In the genomic region with DNA sequence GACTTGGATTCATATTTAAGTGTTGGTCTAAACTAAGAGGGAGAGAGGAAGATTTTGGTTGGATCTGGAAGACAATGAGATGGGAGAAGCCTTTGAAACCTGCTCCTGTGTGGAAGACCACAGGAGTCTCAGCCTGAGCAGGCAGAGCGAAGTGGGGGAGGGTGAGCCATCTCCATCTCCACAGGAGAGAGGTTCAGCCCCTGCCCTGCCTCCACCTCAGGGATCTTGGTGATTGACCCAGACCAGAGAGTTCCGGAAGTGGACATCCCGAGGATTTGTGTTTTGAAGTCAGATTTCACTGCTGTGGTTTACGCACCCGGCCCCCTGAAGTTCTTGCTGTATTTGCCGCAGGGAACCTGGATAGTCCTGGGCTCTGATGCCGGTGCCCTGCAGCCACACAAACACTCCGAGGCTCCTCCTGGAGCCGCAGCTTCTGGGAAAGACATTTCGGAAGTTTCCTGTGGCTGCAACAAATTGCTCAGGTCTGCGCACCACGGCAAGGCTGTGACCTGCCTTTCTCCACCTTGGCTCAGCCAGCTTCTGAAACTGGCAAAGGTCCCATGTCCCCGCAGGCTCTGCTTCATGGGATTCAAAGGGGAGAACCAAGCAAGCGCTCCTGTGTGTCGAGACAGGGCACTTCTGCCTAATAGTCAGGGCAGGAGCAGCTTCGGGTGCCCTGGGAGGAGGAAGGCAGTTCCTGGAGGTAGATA, we compare ENCODE assay signal across 8 mouse cellular contexts.
DNase-seq lines count a peak whose midpoint lies in the region; ATAC-seq and TF ChIP-seq lines count a peak whose summit lies in the region.

No protein-coding gene starts in this region.

- intact Hi-C loops in left cerebral cortex, postnatal 4 days (cut with DNase I): no loop called here

- no peak for TF ChIP-seq POLR2A in thymus, adult 2 months (IDR thresholded peaks at IDR 0.05; ENCODE audit: control insufficient read depth, extremely low read depth, insufficient read depth, low read length, poor library complexity)

- peaks cover 15% of the 10 kb centered on the region for H3K4me1 ChIP-seq in embryonic facial prominence, embryonic 14.5 days (ENCODE audit: control insufficient read depth, insufficient read depth, low read length)
- peaks cover 20% of the 10 kb centered on the region for H3K4me1 ChIP-seq in hindbrain, embryonic 15.5 days (replicated peaks)
- no peaks in the 10 kb centered on the region for H3K4me1 ChIP-seq in liver, embryonic 12.5 days
- H3K4me1 ChIP-seq in thymus, adult 2 months (replicated peaks; ENCODE audit: control insufficient read depth, insufficient read depth, low read length): no peaks in the 10 kb centered on the region

- peak overlapping the region; percentile 50 for H3K4me2 ChIP-seq in embryonic facial prominence, embryonic 14.5 days (ENCODE audit: low read depth, low read length)
- peak overlapping the region; percentile 40 for H3K4me2 ChIP-seq in hindbrain, embryonic 15.5 days
- H3K4me2 ChIP-seq in liver, embryonic 12.5 days: peak overlapping the region; percentile 31

- no peak overlapping the region for H3K27ac ChIP-seq in embryonic facial prominence, embryonic 14.5 days (replicated peaks; ENCODE audit: low read depth, low read length)
- no peak overlapping the region for H3K27ac ChIP-seq in hindbrain, embryonic 15.5 days (replicated peaks)
- no peak overlapping the region for H3K27ac ChIP-seq in liver, embryonic 12.5 days
- H3K27ac ChIP-seq in thymus, adult 2 months (ENCODE audit: control insufficient read depth, insufficient read depth, low read length): no peak overlapping the region

- ATAC-seq in embryonic facial prominence, embryonic 14.5 days (ENCODE audit: low read depth): no peak
- no peak; the same call in 1 of the 2 replicates for ATAC-seq in hindbrain, embryonic 15.5 days (ENCODE audit: low FRiP score, low read depth)
- ATAC-seq in liver, embryonic 12.5 days: no peak
- ATAC-seq in CD4-positive, CD25-positive, alpha-beta regulatory T cell, adult 4 months: no peak

- H3K27me3 ChIP-seq in embryonic facial prominence, embryonic 14.5 days (replicated peaks; ENCODE audit: control insufficient read depth, insufficient read depth, low read length): peaks cover 17% of the 10 kb centered on the region; the same call in 1 of the 2 replicates
- no peaks in the 10 kb centered on the region for H3K27me3 ChIP-seq in hindbrain, embryonic 15.5 days
- peaks cover 28% of the 10 kb centered on the region for H3K27me3 ChIP-seq in liver, embryonic 12.5 days (replicated peaks)
- no peaks in the 10 kb centered on the region for H3K27me3 ChIP-seq in thymus, adult 2 months (ENCODE audit: control insufficient read depth, insufficient read depth, low read length)

- TF ChIP-seq CTCF in thymus, adult 2 months (IDR thresholded peaks at IDR 0.05; ENCODE audit: borderline replicate concordance, control insufficient read depth, extremely low read depth, insufficient read depth, low read length, poor library complexity): no peak

- H3K9ac ChIP-seq in embryonic facial prominence, embryonic 14.5 days (ENCODE audit: low read depth, low read length): peak overlapping the region; percentile 22; the same call in 1 of the 2 replicates
- no peak overlapping the region for H3K9ac ChIP-seq in hindbrain, embryonic 15.5 days
- H3K9ac ChIP-seq in liver, embryonic 12.5 days: no peak overlapping the region

- 10% methylated on average over 16 of the region's 16 CpGs for WGBS in embryonic facial prominence, embryonic 14.5 days
- 12% methylated on average over 16 of the region's 16 CpGs for whole genome bisulfite sequencing in hindbrain, embryonic 15.5 days
- 2% methylated on average over 16 of the region's 16 CpGs for WGBS in liver, embryonic 12.5 days (ENCODE audit: insufficient replicate concordance)
- 15% methylated on average over 16 of the region's 16 CpGs for WGBS in thymus, adult 2 months

- H3K36me3 ChIP-seq in embryonic facial prominence, embryonic 14.5 days (ENCODE audit: control insufficient read depth, insufficient read depth, low read length): no peaks in the 10 kb centered on the region
- H3K36me3 ChIP-seq in hindbrain, embryonic 15.5 days: no peaks in the 10 kb centered on the region
- H3K36me3 ChIP-seq in liver, embryonic 12.5 days: no peaks in the 10 kb centered on the region
- no peaks in the 10 kb centered on the region for H3K36me3 ChIP-seq in thymus, adult 2 months (ENCODE audit: control insufficient read depth, insufficient read depth, low read length)

- peak; percentile 45 for DNase-seq in left cerebral cortex, postnatal 4 days
- DNase-seq in left cerebral cortex, adult 8-10 months (ENCODE audit: low spot score in 2 of 2): no peak
- no peak for DNase-seq in embryonic facial prominence, embryonic 14.5 days (ENCODE audit: low spot score)
- no peak for DNase-seq in frontal cortex, postnatal 14 days (ENCODE audit: low spot score in 2 of 2)
- DNase-seq in thymus, adult 2 months: no peak

- no peaks in the 10 kb centered on the region for H3K9me3 ChIP-seq in embryonic facial prominence, embryonic 14.5 days (ENCODE audit: control insufficient read depth, low read length)
- H3K9me3 ChIP-seq in hindbrain, embryonic 15.5 days: no peaks in the 10 kb centered on the region
- no peaks in the 10 kb centered on the region for H3K9me3 ChIP-seq in liver, embryonic 12.5 days (replicated peaks)

- peak overlapping the region; percentile 14; the same call in 1 of the 2 replicates for H3K4me3 ChIP-seq in embryonic facial prominence, embryonic 14.5 days (ENCODE audit: low read depth, low read length)
- 0 out of 2 replicates have a peak overlapping the region, but pooled peaks have one; percentile 2 for H3K4me3 ChIP-seq in hindbrain, embryonic 15.5 days
- no peak overlapping the region for H3K4me3 ChIP-seq in liver, embryonic 12.5 days
- no peak overlapping the region for H3K4me3 ChIP-seq in thymus, adult 2 months (ENCODE audit: control insufficient read depth, insufficient read depth, low read length)

Comparison
In these comparisons a context has a peak if more than half of its experiments do, and no peak if none do; other contexts are left out.
1. H3K4me3 ChIP-seq: peak in embryonic facial prominence, embryonic 14.5 days (single experiment) and hindbrain, embryonic 15.5 days (single experiment); none in liver, embryonic 12.5 days (single experiment) and thymus, adult 2 months (single experiment).
2. Peak in every context shown above with its lines, with median percentiles within 50 percentile points of each other: H3K4me2 ChIP-seq.